Mouse (Mus musculus) megakaryocyte, embryonic 14.5 days (primary cell): ENCODE results near the gene Npdc1.

ENCODE experiments used
- FLI1 ChIP-seq: IDR thresholded peaks from 2 replicates; pipeline ENCODE4 v1.6.1; 2012; ENCODE audit warnings: low read length, inconsistent platforms, mixed read lengths
- GATA1 ChIP-seq: IDR thresholded peaks from 3 replicates; pipeline ENCODE4 v1.6.1; 2012; ENCODE audit warnings: mixed read lengths, low read length, inconsistent platforms, borderline replicate concordance

DNA sequence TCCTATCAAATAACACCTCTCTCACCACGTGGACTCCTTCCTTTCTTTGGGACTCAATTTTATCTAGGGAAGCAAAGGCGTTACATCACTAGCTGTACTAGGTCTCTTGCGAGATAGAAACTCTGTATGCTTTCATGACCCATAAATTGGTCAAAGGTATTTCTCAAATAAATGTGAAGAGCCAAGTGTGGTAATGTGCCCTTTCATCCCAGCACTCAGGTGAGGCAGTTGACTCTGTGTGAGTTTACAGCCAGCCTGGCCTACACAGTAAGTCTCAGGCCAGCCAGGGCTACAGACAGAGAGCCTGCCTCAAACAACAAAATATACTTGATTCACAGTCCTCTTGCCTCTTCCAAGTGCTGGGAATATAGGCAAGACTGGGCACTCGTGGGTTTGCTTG, 39.3 kb upstream of the Npdc1 start:
- TF ChIP-seq GATA1, result no peak
- no peak for TF ChIP-seq FLI1
